Mouse (Mus musculus): ENCODE results near the gene Cyp2f2.
A peak's percentile ranks its signal among the peaks of the same experiment; 100 is the strongest.

Cyp2f2 gene

DNA sequence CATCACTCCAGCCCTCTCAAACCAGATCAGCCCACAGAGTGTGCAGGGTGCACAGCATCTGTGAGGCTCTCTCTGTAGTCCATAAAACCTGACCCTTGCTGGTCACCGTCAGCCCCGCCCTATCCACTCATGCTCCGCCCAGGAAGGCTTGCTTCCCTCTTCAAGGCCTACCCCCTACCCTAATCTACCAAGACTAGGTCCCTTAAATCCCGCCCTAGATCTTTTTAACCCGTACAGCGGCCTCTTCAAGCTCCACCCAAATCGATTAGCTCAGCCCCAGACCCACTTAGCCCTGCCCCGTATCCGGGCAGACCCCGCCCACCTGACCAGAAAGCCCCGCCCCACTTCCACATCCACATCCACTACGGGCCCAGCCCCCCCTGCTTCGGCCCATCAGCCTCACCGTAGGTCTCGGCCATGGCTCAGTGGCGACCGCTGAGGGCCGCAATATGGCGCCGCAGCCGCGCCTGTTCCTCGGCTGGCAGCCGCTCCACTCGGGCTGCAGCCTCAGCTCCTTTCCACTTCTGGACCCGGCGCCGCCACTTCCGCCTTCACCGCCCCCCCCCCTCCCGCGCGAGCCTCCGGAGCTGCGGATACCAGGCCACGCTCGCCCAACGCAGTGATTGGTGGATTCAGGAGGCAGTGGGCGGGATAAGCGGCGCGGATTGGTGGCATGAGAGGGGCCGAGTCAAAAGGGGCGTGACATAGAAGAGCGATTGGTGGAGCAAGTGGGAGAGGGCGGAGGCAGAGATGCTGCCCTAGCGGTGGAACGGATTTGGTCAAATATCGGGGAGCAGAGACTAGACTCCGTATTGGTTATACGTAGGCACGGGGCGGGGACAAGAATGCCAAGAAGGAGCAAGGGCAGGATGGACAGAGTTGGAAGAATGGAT is 58.9 kb downstream of the Cyp2f2 start, which contains the start of gene Rab4b:
Gene Rab4b (minus strand): TSS at position 573 of the 893 bp plus-strand sequence.
- peak; percentile 96 for DNase-seq (ENCODE audit: low spot score)

- DNase-seq (ENCODE audit: low spot score) = no peak
Observed at GRCm38 (mm10) chr7:27179217-27179918, 59.7 kb downstream of the Cyp2f2 start.

DNA sequence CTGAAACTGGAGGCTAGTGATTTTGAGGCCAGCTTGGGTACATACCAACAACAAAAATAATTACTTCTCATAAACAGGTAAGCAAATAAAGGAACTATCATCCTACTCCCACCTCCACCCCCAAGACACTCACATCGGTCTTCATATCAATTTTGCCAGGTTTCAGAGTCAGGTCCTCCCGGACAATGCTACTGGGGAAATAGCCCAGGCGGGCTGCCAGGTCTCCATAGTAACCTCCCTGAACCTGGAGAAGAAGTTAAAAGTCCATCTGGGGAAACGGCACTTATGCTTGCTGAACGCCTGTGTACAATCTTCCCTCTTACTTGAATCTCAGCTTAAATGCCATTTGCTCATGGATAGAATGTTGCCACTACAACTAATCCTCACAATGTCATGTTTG is 60.3 kb downstream of the Cyp2f2 start:
- no peak for DNase-seq (ENCODE audit: low spot score)

DNA sequence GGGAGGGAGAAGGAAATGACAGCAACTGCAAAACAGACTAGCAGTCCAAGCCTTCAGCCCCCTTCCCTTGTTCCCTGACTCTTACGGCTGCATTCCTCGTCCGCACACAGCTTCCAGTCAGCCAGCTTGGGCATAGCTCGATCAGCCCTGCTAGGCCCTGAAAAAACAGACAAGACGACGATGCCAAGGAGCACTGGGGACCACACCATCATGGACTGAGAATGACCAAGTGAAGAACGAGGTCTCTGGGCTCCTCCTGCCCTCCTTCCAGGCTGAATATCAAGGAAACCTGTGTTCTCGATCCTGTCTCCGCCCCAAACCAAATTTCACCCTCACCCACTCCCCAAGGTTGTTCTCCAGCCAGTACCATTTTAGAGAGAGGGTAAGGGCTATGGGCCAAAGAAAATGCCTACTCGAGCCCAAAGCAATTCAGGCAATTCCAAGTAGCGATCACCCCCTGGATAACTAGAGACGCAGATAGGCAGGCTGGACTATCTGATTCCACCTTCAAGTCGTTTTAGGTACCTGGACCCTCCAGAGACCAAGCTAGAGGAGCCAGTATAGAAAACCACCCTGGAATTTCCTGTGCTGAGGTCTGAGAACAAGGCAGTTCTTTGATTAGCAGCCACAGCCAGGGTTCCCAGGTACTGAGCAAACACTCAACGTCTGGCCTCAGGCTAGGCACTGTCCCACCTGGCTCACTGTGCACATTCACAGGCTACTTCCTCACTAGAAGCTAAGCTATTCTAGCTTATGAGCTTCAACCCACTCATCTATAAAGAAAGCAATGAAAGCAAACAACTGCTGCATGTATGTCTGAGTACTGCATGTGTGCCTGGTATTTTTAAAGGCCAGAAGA is 61.4 kb downstream of the Cyp2f2 start, which contains the start of the genes Gm21983 and Mia:
Gene Gm21983 (minus strand): TSS at position 250 of the 859 bp plus-strand sequence.
Gene Mia (minus strand): TSS at position 321 of the 859 bp plus-strand sequence.
- no peak for DNase-seq (ENCODE audit: low spot score)

GRCm38 (mm10) chr7:27182498-27182897 is 62.8 kb downstream of the Cyp2f2 start:
- DNase-seq (ENCODE audit: low spot score) = no peak

Data from urinary bladder, postnatal 10 days (tissue).